Mouse (Mus musculus): ENCODE results near the gene Phf23. TPM values are rescaled to one million over a fixed set of nuclear protein-coding genes. Genes with fewer than 3 reads are reported as not detected.

Phf23 gene
- polyA plus RNA-seq, 1 experiment from 2014 or later, result 34.4 TPM

DNA sequence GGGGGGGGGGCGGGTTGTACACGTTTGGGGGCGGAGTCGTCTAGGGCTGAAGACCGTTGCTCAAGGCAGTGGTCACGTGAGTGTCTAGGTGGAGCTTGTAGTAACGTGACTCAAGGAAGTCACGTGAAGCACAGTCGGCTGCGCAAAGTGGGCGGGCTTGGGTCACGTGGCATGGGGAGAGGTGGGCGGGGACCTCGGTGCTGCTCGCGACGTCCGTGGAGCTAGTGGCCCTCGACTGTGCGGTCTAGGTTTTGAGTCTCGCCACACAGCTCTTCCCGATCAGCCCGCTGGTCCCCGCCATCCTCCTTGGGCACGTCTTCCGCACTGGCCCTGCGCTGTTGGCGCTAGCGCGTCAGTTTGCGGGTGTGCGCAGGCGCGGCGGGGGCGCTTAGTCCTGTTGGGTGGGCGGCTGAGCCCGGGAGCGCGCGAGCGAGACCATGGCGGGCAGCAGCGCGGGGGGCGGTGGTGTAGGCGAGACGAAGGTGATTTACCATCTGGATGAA, 4.9 kb downstream of the Phf23 start, which contains the start of gene Dvl2:
TSS of gene Dvl2 (plus strand) at position 200 of the 503 bp plus-strand sequence.
- no peaks in the 10 kb centered on the region for H3K9me3 ChIP-seq (ENCODE audit: control insufficient read depth, low read length)
- DNase-seq (ENCODE audit: low spot score) (peak; percentile 96), ATAC-seq (ENCODE audit: low FRiP score, low TSS enrichment) (peak; percentile 58)
- 0% methylated on average over 42 of the region's 48 CpGs for WGBS
- peak within 1 kb of the TSS; percentile 71 for H3K4me2 ChIP-seq (replicated peaks; ENCODE audit: low read depth)
- no peaks in the 10 kb centered on the region for H3K4me1 ChIP-seq (replicated peaks; ENCODE audit: control insufficient read depth, insufficient read depth)
- H3K27me3 ChIP-seq (ENCODE audit: control insufficient read depth, insufficient read depth, low read length), result no peaks in the 10 kb centered on the region
- peak within 1 kb of the TSS; percentile 62 for H3K4me3 ChIP-seq (ENCODE audit: low read depth, low read length)
- TF ChIP-seq EP300 (optimal IDR thresholded peaks at IDR 0.05), result no peak
- TF ChIP-seq CTCF (IDR thresholded peaks at IDR 0.05; ENCODE audit: low read depth), result no peak
- H3K27ac ChIP-seq (replicated peaks), result peak within 1 kb of the TSS; percentile 93
- H3K9ac ChIP-seq (ENCODE audit: low read length), result peak within 1 kb of the TSS; percentile 70
- peaks cover 16% of the 10 kb centered on the region for H3K36me3 ChIP-seq (ENCODE audit: control insufficient read depth, insufficient read depth, low read length)

DNA sequence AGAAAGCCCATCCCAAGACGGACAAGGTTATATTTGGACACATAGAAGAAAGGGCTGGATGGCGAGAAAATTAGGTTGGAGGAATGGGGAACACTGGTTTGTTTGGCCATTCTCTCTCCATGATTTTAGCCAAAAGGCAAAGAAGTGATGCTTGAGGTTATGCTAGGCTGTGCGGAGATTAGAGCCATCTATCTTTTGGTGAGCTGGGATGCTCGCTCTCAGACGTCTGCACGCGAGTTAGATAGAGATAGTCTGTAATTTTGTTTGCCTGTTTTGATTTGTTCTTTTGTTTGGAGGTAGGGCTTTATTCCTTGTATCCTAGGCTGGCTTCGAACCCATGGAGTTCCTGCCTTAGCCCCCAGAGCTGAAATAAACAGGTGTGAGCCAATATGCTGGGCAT, 5.6 kb downstream of the Phf23 start:
- Histone ChIP-seq H3K27me3 (ENCODE audit: control insufficient read depth, insufficient read depth, low read length) (no peaks in the 10 kb centered on the region), H3K9me3 (ENCODE audit: control insufficient read depth, low read length) (no peaks in the 10 kb centered on the region), H3K4me3 (ENCODE audit: low read depth, low read length) (peak overlapping the region; percentile 62), H3K27ac (replicated peaks) (peak overlapping the region; percentile 93), H3K4me2 (replicated peaks; ENCODE audit: low read depth) (peak overlapping the region; percentile 71), H3K36me3 (ENCODE audit: control insufficient read depth, insufficient read depth, low read length) (peaks cover 18% of the 10 kb centered on the region), H3K4me1 (replicated peaks; ENCODE audit: control insufficient read depth, insufficient read depth) (no peaks in the 10 kb centered on the region), H3K9ac (ENCODE audit: low read length) (peak overlapping the region; percentile 70)
- ATAC-seq (ENCODE audit: low FRiP score, low TSS enrichment), result no peak
- no peak for DNase-seq (ENCODE audit: low spot score)
- WGBS, result 8% methylated on average over 8 of the region's 8 CpGs
- no peak for TF ChIP-seq CTCF (IDR thresholded peaks at IDR 0.05; ENCODE audit: low read depth)

DNA sequence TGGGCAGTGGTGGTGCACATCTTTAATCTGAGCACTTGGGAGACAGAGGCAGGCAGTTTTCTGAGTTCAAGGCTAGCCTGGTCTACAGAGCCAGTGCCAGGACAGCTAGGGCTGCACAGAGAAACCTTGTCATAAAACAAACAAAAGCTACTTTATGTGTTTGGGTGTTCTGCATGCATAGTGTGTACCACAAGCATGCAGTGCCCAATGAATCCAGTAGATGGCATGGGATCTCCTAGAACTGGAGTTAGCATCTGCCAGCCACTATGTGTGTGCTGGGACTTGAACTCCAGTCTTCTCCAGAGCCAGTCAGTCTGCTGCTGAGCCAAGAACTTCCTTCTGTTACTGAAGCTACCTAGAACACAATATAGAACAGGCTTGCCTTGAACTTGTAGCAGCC, 6.3 kb downstream of the Phf23 start:
- TF ChIP-seq CTCF (IDR thresholded peaks at IDR 0.05; ENCODE audit: low read depth) (peak; percentile 75), EP300 (optimal IDR thresholded peaks at IDR 0.05) (no peak)
- Histone ChIP-seq H3K4me2 (replicated peaks; ENCODE audit: low read depth) (peak overlapping the region; percentile 71), H3K9ac (ENCODE audit: low read length) (no peak overlapping the region), H3K4me3 (ENCODE audit: low read depth, low read length) (peak overlapping the region; percentile 62; the same call in 1 of the 2 replicates), H3K27ac (replicated peaks) (no peak overlapping the region), H3K4me1 (replicated peaks; ENCODE audit: control insufficient read depth, insufficient read depth) (no peaks in the 10 kb centered on the region), H3K36me3 (ENCODE audit: control insufficient read depth, insufficient read depth, low read length) (peaks cover 20% of the 10 kb centered on the region), H3K9me3 (ENCODE audit: control insufficient read depth, low read length) (no peaks in the 10 kb centered on the region), H3K27me3 (ENCODE audit: control insufficient read depth, insufficient read depth, low read length) (no peaks in the 10 kb centered on the region)
- DNase-seq (ENCODE audit: low spot score), result peak; percentile 71
- no peak for ATAC-seq (ENCODE audit: low FRiP score, low TSS enrichment)

- no peak overlapping the region for H3K4me3 ChIP-seq (ENCODE audit: low read depth, low read length)
- no peak overlapping the region for H3K9ac ChIP-seq (ENCODE audit: low read length)
- H3K27me3 ChIP-seq (ENCODE audit: control insufficient read depth, insufficient read depth, low read length), result no peaks in the 10 kb centered on the region
- DNase-seq (ENCODE audit: low spot score) (no peak), ATAC-seq (ENCODE audit: low FRiP score, low TSS enrichment) (no peak)
- TF ChIP-seq CTCF (IDR thresholded peaks at IDR 0.05; ENCODE audit: low read depth) (no peak), EP300 (optimal IDR thresholded peaks at IDR 0.05) (no peak)
- 0 out of 2 replicates have a peak overlapping the region, but pooled peaks have one; percentile 71 for H3K4me2 ChIP-seq (replicated peaks; ENCODE audit: low read depth)
- H3K9me3 ChIP-seq (ENCODE audit: control insufficient read depth, low read length), result no peaks in the 10 kb centered on the region
- H3K36me3 ChIP-seq (ENCODE audit: control insufficient read depth, insufficient read depth, low read length), result peaks cover 25% of the 10 kb centered on the region
- H3K27ac ChIP-seq (replicated peaks), result no peak overlapping the region
- H3K4me1 ChIP-seq (replicated peaks; ENCODE audit: control insufficient read depth, insufficient read depth), result no peaks in the 10 kb centered on the region
- 87% methylated on average over 2 of the region's 2 CpGs for WGBS
Measured at GRCm38 (mm10) chr11:70002471-70002870, 6.9 kb downstream of the Phf23 start.

DNA sequence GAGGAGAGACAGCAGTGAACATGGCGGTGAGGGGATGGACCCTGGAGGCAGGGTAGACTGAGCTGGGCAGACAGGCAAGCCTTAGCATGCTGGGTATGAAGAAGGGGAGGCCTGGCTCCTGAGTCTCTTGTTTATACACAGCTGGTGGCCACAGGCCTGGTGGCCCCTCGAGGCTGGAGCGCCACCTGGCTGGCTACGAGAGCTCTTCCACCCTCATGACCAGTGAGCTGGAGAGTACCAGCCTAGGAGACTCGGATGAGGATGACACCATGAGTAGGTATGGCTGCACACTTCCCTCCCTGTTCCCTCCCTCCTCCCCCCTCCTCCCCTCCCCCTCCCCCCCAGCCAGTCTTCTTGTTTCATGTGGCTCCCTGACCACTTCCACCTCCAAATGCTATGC, 9.9 kb downstream of the Phf23 start:
- peaks cover 30% of the 10 kb centered on the region for H3K36me3 ChIP-seq (ENCODE audit: control insufficient read depth, insufficient read depth, low read length)

DNA sequence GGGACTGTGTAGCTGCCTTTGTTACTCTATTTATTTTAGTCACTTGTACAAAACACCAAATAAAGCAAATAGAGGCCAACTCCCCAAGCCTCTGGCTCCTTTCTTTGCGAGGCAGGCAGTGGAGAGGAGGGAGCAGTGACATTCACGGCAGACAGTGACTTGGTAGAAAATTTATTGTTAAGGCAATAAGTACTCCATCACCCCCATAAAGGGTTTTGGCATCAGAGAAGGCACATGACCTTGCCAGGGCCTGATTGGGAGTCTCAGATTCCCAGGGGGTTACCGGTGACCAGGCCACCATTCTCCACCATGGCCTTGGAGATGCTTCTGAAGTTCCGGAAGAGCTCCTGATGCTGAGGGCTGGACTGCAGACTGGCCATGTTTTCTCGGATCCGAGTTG, 14.5 kb downstream of the Phf23 start:
- Histone ChIP-seq H3K27ac (replicated peaks) (no peak overlapping the region), H3K36me3 (ENCODE audit: control insufficient read depth, insufficient read depth, low read length) (peaks cover 52% of the 10 kb centered on the region), H3K27me3 (ENCODE audit: control insufficient read depth, insufficient read depth, low read length) (no peaks in the 10 kb centered on the region), H3K9ac (ENCODE audit: low read length) (no peak overlapping the region), H3K4me3 (ENCODE audit: low read depth, low read length) (no peak overlapping the region), H3K9me3 (ENCODE audit: control insufficient read depth, low read length) (no peaks in the 10 kb centered on the region), H3K4me2 (replicated peaks; ENCODE audit: low read depth) (no peak overlapping the region), H3K4me1 (replicated peaks; ENCODE audit: control insufficient read depth, insufficient read depth) (peaks cover 2% of the 10 kb centered on the region; the same call in 1 of the 2 replicates)
- TF ChIP-seq EP300 (optimal IDR thresholded peaks at IDR 0.05) (no peak), CTCF (IDR thresholded peaks at IDR 0.05; ENCODE audit: low read depth) (no peak)
- WGBS, result 84% methylated on average over 6 of the region's 6 CpGs
- ATAC-seq (ENCODE audit: low FRiP score, low TSS enrichment) (no peak), DNase-seq (ENCODE audit: low spot score) (no peak)

More for the DNA sequence above, 9.9 kb downstream of the Phf23 start:
- Histone ChIP-seq H3K27me3 (ENCODE audit: control insufficient read depth, insufficient read depth, low read length) (no peaks in the 10 kb centered on the region), H3K4me3 (ENCODE audit: low read depth, low read length) (no peak overlapping the region), H3K27ac (replicated peaks) (no peak overlapping the region), H3K4me1 (replicated peaks; ENCODE audit: control insufficient read depth, insufficient read depth) (no peaks in the 10 kb centered on the region), H3K4me2 (replicated peaks; ENCODE audit: low read depth) (no peak overlapping the region), H3K9ac (ENCODE audit: low read length) (no peak overlapping the region), H3K9me3 (ENCODE audit: control insufficient read depth, low read length) (no peaks in the 10 kb centered on the region)
- TF ChIP-seq CTCF (IDR thresholded peaks at IDR 0.05; ENCODE audit: low read depth) (peak; percentile 63), EP300 (optimal IDR thresholded peaks at IDR 0.05) (no peak)
- no peak for DNase-seq (ENCODE audit: low spot score)
- no peak for ATAC-seq (ENCODE audit: low FRiP score, low TSS enrichment)
- 60% methylated on average over 5 of the region's 5 CpGs for WGBS

Data from stomach, postnatal 0 days (tissue).